Mouse (Mus musculus): ENCODE results near the gene Agxt. TPM values are rescaled to one million over a fixed set of nuclear protein-coding genes. Genes with fewer than 3 reads are reported as not detected.

Agxt gene
- polyA plus RNA-seq, 1 experiment from 2014 or later: not detected

DNA sequence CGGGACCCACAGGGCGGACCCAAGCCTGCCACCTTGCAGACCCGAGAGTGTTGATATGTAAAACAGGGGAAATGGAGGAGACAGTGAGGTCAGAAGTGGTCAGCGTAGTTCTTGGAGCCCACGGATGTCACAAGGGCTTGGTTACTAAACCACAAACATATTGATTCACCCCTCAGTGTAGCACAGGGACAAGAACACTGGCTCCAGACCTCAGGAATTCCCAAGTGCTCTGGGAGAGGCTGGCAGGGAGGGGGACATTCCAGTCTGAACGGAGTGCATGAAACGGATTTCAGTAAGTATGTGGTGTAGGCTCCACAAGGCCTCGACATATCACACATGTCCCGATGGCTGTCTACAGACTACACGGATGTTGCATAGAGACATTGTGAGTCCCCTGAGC is 26.9 kb downstream of the Agxt start:
- no peak for ATAC-seq
- H3K4me2 ChIP-seq (ENCODE audit: low read length): no peak overlapping the region
- no peak overlapping the region for H3K9ac ChIP-seq (replicated peaks; ENCODE audit: low read depth, low read length)
- H3K36me3 ChIP-seq (ENCODE audit: control insufficient read depth, insufficient read depth): no peaks in the 10 kb centered on the region
- H3K27me3 ChIP-seq (replicated peaks; ENCODE audit: control insufficient read depth, insufficient read depth, low read length): no peaks in the 10 kb centered on the region
- no peak overlapping the region for H3K4me3 ChIP-seq (replicated peaks; ENCODE audit: low read length)
- H3K4me1 ChIP-seq (replicated peaks; ENCODE audit: control insufficient read depth, insufficient read depth, low read length): no peaks in the 10 kb centered on the region
- H3K27ac ChIP-seq (ENCODE audit: low read length): no peak overlapping the region
- WGBS: 82% methylated on average over 10 of the region's 10 CpGs
- H3K9me3 ChIP-seq (ENCODE audit: control insufficient read depth, low read length): no peaks in the 10 kb centered on the region

GRCm38 (mm10) chr1:93162588-93162987 is 27.5 kb downstream of the Agxt start:
- 86% methylated on average over 7 of the region's 7 CpGs for WGBS
- H3K4me2 ChIP-seq (ENCODE audit: low read length): no peak overlapping the region
- H3K27me3 ChIP-seq (replicated peaks; ENCODE audit: control insufficient read depth, insufficient read depth, low read length): no peaks in the 10 kb centered on the region
- H3K27ac ChIP-seq (ENCODE audit: low read length): no peak overlapping the region
- H3K4me1 ChIP-seq (replicated peaks; ENCODE audit: control insufficient read depth, insufficient read depth, low read length): no peaks in the 10 kb centered on the region
- H3K9ac ChIP-seq (replicated peaks; ENCODE audit: low read depth, low read length): no peak overlapping the region
- H3K4me3 ChIP-seq (replicated peaks; ENCODE audit: low read length): no peak overlapping the region
- ATAC-seq: no peak
- H3K36me3 ChIP-seq (ENCODE audit: control insufficient read depth, insufficient read depth): no peaks in the 10 kb centered on the region
- no peaks in the 10 kb centered on the region for H3K9me3 ChIP-seq (ENCODE audit: control insufficient read depth, low read length)

DNA sequence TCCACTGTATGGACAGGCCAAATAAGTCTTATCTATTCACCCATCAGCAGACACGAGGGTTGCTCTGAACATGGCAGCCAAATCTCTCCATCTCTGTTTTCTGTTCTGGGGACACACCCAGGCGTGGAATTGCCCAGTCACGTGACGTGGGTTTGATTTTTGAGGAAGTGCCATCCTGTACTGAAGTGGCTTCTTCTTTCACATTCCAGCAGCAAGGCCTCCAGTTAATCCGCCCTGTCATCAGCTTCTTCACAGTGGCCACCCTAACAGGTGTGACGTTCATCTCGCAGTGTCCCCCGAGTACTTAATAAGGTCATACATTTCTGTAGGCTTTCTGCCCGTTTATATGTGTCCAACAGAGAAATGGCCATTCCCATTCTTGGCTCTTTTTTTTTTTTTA is 30.4 kb downstream of the Agxt start:
- H3K4me2 ChIP-seq (ENCODE audit: low read length): no peak overlapping the region
- H3K27me3 ChIP-seq (replicated peaks; ENCODE audit: control insufficient read depth, insufficient read depth, low read length): no peaks in the 10 kb centered on the region
- no peaks in the 10 kb centered on the region for H3K9me3 ChIP-seq (ENCODE audit: control insufficient read depth, low read length)
- no peak for ATAC-seq
- no peaks in the 10 kb centered on the region for H3K4me1 ChIP-seq (replicated peaks; ENCODE audit: control insufficient read depth, insufficient read depth, low read length)
- no peaks in the 10 kb centered on the region for H3K36me3 ChIP-seq (ENCODE audit: control insufficient read depth, insufficient read depth)
- no peak overlapping the region for H3K9ac ChIP-seq (replicated peaks; ENCODE audit: low read depth, low read length)
- WGBS: 87% methylated on average over 9 of the region's 9 CpGs
- H3K4me3 ChIP-seq (replicated peaks; ENCODE audit: low read length): no peak overlapping the region
- H3K27ac ChIP-seq (ENCODE audit: low read length): no peak overlapping the region

GRCm38 (mm10) chr1:93166346-93167079 is 31.5 kb downstream of the Agxt start:
- Histone ChIP-seq H3K27me3 (replicated peaks; ENCODE audit: control insufficient read depth, insufficient read depth, low read length) (no peaks in the 10 kb centered on the region), H3K4me2 (ENCODE audit: low read length) (no peak overlapping the region), H3K27ac (ENCODE audit: low read length) (no peak overlapping the region), H3K4me1 (replicated peaks; ENCODE audit: control insufficient read depth, insufficient read depth, low read length) (no peaks in the 10 kb centered on the region), H3K9ac (replicated peaks; ENCODE audit: low read depth, low read length) (no peak overlapping the region), H3K36me3 (ENCODE audit: control insufficient read depth, insufficient read depth) (no peaks in the 10 kb centered on the region), H3K4me3 (replicated peaks; ENCODE audit: low read length) (no peak overlapping the region), H3K9me3 (ENCODE audit: control insufficient read depth, low read length) (no peaks in the 10 kb centered on the region)
- no peak for ATAC-seq
- WGBS: 90% methylated on average over 11 of the region's 11 CpGs

GRCm38 (mm10) chr1:93168295-93168775 is 33.3 kb downstream of the Agxt start, which contains the start of gene Crocc2:
Gene Crocc2 (plus strand): TSS chr1:93168725.
- H3K27me3 ChIP-seq (replicated peaks; ENCODE audit: control insufficient read depth, insufficient read depth, low read length): no peaks in the 10 kb centered on the region
- no peak within 1 kb of the TSS for H3K4me3 ChIP-seq (replicated peaks; ENCODE audit: low read length)
- H3K4me1 ChIP-seq (replicated peaks; ENCODE audit: control insufficient read depth, insufficient read depth, low read length): no peaks in the 10 kb centered on the region
- ATAC-seq: no peak
- no peak within 1 kb of the TSS for H3K9ac ChIP-seq (replicated peaks; ENCODE audit: low read depth, low read length)
- H3K4me2 ChIP-seq (ENCODE audit: low read length): no peak within 1 kb of the TSS
- H3K9me3 ChIP-seq (ENCODE audit: control insufficient read depth, low read length): no peaks in the 10 kb centered on the region
- WGBS: 28% methylated on average over 10 of the region's 10 CpGs
- H3K36me3 ChIP-seq (ENCODE audit: control insufficient read depth, insufficient read depth): no peaks in the 10 kb centered on the region
- no peak within 1 kb of the TSS for H3K27ac ChIP-seq (ENCODE audit: low read length)

GRCm38 (mm10) chr1:93173665-93174064 is 38.6 kb downstream of the Agxt start:
- Histone ChIP-seq H3K4me2 (ENCODE audit: low read length) (no peak overlapping the region), H3K9me3 (ENCODE audit: control insufficient read depth, low read length) (no peaks in the 10 kb centered on the region), H3K4me3 (replicated peaks; ENCODE audit: low read length) (no peak overlapping the region), H3K27me3 (replicated peaks; ENCODE audit: control insufficient read depth, insufficient read depth, low read length) (no peaks in the 10 kb centered on the region), H3K36me3 (ENCODE audit: control insufficient read depth, insufficient read depth) (no peaks in the 10 kb centered on the region), H3K27ac (ENCODE audit: low read length) (no peak overlapping the region), H3K9ac (replicated peaks; ENCODE audit: low read depth, low read length) (no peak overlapping the region), H3K4me1 (replicated peaks; ENCODE audit: control insufficient read depth, insufficient read depth, low read length) (peaks cover 13% of the 10 kb centered on the region)
- no peak for ATAC-seq
- 65% methylated on average over 4 of the region's 4 CpGs for WGBS

DNA sequence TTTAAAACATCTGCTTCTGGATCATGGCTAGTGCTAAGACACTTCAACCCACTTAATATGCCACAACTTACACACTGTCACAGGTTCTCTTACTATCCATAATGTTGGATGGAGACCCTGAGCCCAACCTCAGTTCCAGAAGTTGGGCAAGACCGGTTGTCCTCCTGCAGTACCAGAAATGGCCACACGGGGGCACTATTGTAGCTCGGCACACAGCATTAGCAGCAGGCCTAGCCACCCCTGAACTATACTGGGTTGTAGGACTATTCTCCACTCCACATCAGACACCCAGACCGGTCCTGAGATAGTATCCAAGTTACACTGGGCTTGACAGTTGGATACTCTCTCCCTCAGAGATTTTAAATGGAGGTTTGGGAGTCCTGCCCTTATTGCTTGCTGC is 39.4 kb downstream of the Agxt start:
- WGBS: 0% methylated on average over 4 of the region's 4 CpGs
- no peak overlapping the region for H3K9ac ChIP-seq (replicated peaks; ENCODE audit: low read depth, low read length)

DNA sequence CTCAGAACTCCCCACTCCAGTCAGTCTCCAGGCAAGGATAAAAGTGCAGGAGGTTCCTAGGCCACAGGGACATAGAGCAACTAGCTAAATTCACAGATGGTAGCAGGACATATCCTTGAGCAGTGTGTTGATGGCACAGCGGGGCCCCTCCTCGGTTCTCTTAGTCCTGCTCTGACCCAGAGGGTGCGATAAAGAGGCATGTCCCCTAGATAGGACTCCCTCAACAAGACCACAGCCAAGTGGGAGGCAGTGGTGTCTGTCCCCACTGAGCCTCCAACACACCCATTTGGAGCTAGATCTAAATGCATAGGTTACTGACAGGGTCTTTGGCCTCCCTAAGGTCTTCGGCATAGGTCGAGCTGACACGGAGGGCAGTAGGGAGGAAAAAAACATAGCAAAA is 40.8 kb downstream of the Agxt start:
- WGBS: 27% methylated on average over 6 of the region's 6 CpGs
- Histone ChIP-seq H3K4me1 (replicated peaks; ENCODE audit: control insufficient read depth, insufficient read depth, low read length) (peaks cover 13% of the 10 kb centered on the region), H3K9me3 (ENCODE audit: control insufficient read depth, low read length) (no peaks in the 10 kb centered on the region), H3K27me3 (replicated peaks; ENCODE audit: control insufficient read depth, insufficient read depth, low read length) (no peaks in the 10 kb centered on the region), H3K4me2 (ENCODE audit: low read length) (peak overlapping the region; percentile 90; the same call in 1 of the 2 replicates), H3K9ac (replicated peaks; ENCODE audit: low read depth, low read length) (no peak overlapping the region), H3K36me3 (ENCODE audit: control insufficient read depth, insufficient read depth) (no peaks in the 10 kb centered on the region), H3K27ac (ENCODE audit: low read length) (no peak overlapping the region), H3K4me3 (replicated peaks; ENCODE audit: low read length) (no peak overlapping the region)
- ATAC-seq: no peak

More for the DNA sequence above, 39.4 kb downstream of the Agxt start:
- Histone ChIP-seq H3K9me3 (ENCODE audit: control insufficient read depth, low read length) (no peaks in the 10 kb centered on the region), H3K36me3 (ENCODE audit: control insufficient read depth, insufficient read depth) (no peaks in the 10 kb centered on the region), H3K27ac (ENCODE audit: low read length) (no peak overlapping the region), H3K4me1 (replicated peaks; ENCODE audit: control insufficient read depth, insufficient read depth, low read length) (peaks cover 13% of the 10 kb centered on the region), H3K4me2 (ENCODE audit: low read length) (no peak overlapping the region), H3K4me3 (replicated peaks; ENCODE audit: low read length) (no peak overlapping the region), H3K27me3 (replicated peaks; ENCODE audit: control insufficient read depth, insufficient read depth, low read length) (no peaks in the 10 kb centered on the region)
- ATAC-seq: peak; percentile 72

- no peak overlapping the region for H3K27ac ChIP-seq (ENCODE audit: low read length)
- H3K36me3 ChIP-seq (ENCODE audit: control insufficient read depth, insufficient read depth): no peaks in the 10 kb centered on the region
- no peaks in the 10 kb centered on the region for H3K9me3 ChIP-seq (ENCODE audit: control insufficient read depth, low read length)
- WGBS: 5% methylated on average over 38 of the region's 44 CpGs
- peak overlapping the region; percentile 90 for H3K4me2 ChIP-seq (ENCODE audit: low read length)
- peak overlapping the region; percentile 50 for H3K4me3 ChIP-seq (replicated peaks; ENCODE audit: low read length)
- H3K27me3 ChIP-seq (replicated peaks; ENCODE audit: control insufficient read depth, insufficient read depth, low read length): no peaks in the 10 kb centered on the region
- H3K4me1 ChIP-seq (replicated peaks; ENCODE audit: control insufficient read depth, insufficient read depth, low read length): peaks cover 13% of the 10 kb centered on the region
- H3K9ac ChIP-seq (replicated peaks; ENCODE audit: low read depth, low read length): peak overlapping the region; percentile 65
- peak; percentile 76 for ATAC-seq
Observed at GRCm38 (mm10) chr1:93176525-93177332, 41.7 kb downstream of the Agxt start.

Data from forebrain, embryonic 16.5 days (tissue).